Mouse (Mus musculus) myocyte (in vitro differentiated cells): Measurements from ENCODE around the gene Cyp26a1.

Source experiments
- MYOD1 ChIP-seq, 3 experiments: IDR thresholded peaks; one replicate each; pipeline ENCODE4 v1.6.1; 2011; ENCODE audit warnings: control low read depth in 2 of 3, low read depth in 2 of 3, mild to moderate bottlenecking in 2 of 3, moderate library complexity in 1 of 3; ENCODE audit not compliant: insufficient read length in 2 of 3, control insufficient read depth in 1 of 3
- POLR2A ChIP-seq: IDR thresholded peaks from one replicate; pipeline ENCODE4 v1.6.1; 2011; ENCODE audit warnings: low read depth, mild to moderate bottlenecking, control low read depth, moderate library complexity; ENCODE audit not compliant: insufficient read length
- TCF12 ChIP-seq: IDR thresholded peaks from one replicate; pipeline ENCODE4 v1.6.1; 2011; ENCODE audit warnings: mild to moderate bottlenecking, control low read depth; ENCODE audit not compliant: poor library complexity, insufficient read depth, severe bottlenecking
- USF1 ChIP-seq: IDR thresholded peaks from one replicate; pipeline ENCODE4 v1.6.1; 2011; ENCODE audit warnings: low read depth, mild to moderate bottlenecking, control low read depth, moderate library complexity

- TF ChIP-seq POLR2A (no peak), TCF12 (no peak), MYOD1 (IDR thresholded peaks at IDR 0.05; ENCODE audit: control insufficient read depth in 1 of 3, insufficient read length in 2 of 3, low read depth in 2 of 3) (no peak), USF1 (no peak)
Observed at GRCm38 (mm10) chr19:37695146-37695545, 2.5 kb upstream of the Cyp26a1 start.
